Mouse (Mus musculus): Measurements from ENCODE around the gene Gli1.

DNA sequence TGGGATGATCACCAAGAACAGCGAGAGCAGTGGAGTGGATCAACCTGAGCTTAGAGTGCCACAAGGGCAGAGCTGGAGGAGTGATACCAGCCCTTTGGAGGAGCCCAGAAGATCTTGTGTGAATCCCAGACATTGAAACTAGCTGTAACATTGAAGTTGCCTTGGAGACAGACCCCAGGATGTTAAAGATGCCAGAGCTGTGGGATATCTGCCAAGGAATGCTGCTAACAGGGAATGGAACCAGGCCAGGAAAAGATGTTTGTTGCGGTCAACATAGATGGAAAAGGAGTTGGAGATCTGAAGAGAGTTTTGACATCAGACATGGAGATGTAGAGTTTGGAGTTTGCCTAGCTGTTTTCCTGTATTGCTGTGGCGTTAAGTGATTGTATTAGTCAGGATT, 4.4 kb upstream of the Gli1 start:
- TF ChIP-seq POLR2A (IDR thresholded peaks at IDR 0.05; ENCODE audit: control insufficient read depth, low read depth, low read length) (no peak), CTCF (IDR thresholded peaks at IDR 0.05; ENCODE audit: control insufficient read depth, insufficient read depth, insufficient replicate concordance, low read depth, low read length) (no peak)

Measured in testis, adult 2 months (tissue).